Mouse (Mus musculus): ENCODE results near the gene Pdlim7.

- TF ChIP-seq RAD21 (IDR thresholded peaks at IDR 0.05; ENCODE audit: low read depth, low read length), result no peak
- no peak for TF ChIP-seq CTCF (IDR thresholded peaks at IDR 0.05 in 2 of 3, conservative IDR thresholded peaks at IDR 0.05 in 1 of 3; ENCODE audit: control insufficient read depth in 1 of 3, insufficient read depth in 1 of 3, low read depth in 2 of 3, low read length in 3 of 3, poor library complexity in 1 of 3, severe bottlenecking in 1 of 3)
- TF ChIP-seq HCFC1 (IDR thresholded peaks at IDR 0.05; ENCODE audit: low read depth, low read length), result no peak
- no peak for TF ChIP-seq ZMIZ1 (IDR thresholded peaks at IDR 0.05; ENCODE audit: low read depth, low read length)
- no peak for TF ChIP-seq POLR2A (IDR thresholded peaks at IDR 0.05; ENCODE audit: control insufficient read depth in 1 of 2, insufficient read depth in 1 of 2, low read depth in 1 of 2, low read length in 2 of 2, poor library complexity in 1 of 2)
- no peak for TF ChIP-seq GATA1 (IDR thresholded peaks at IDR 0.05; ENCODE audit: low read depth, low read length)
- no peak for TF ChIP-seq SMC3 (IDR thresholded peaks at IDR 0.05; ENCODE audit: low read depth, low read length)
- no peak for TF ChIP-seq ETS1 (IDR thresholded peaks at IDR 0.05; ENCODE audit: low read depth, low read length)
- TF ChIP-seq POLR2AphosphoS2 (IDR thresholded peaks at IDR 0.05; ENCODE audit: low read length), result no peak
- no peak for TF ChIP-seq EP300 (IDR thresholded peaks at IDR 0.05; ENCODE audit: low read depth in 1 of 2, low read length in 2 of 2)
Measured at GRCm38 (mm10) chr13:55495702-55496101, 17.8 kb downstream of the Pdlim7 start.

Measured in MEL (cell line).